Mouse (Mus musculus): ENCODE results near the gene Hsd17b6. TPM values are rescaled to one million over a fixed set of nuclear protein-coding genes. Genes with fewer than 3 reads are reported as not detected.

Hsd17b6 gene
- total RNA-seq, 2 experiments from 2014 or later = not detected

GRCm38 (mm10) chr10:128009735-128010134 is 2.3 kb upstream of the Hsd17b6 start:
- no peak for DNase-seq (ENCODE audit: extremely low spot score in 1 of 2, low spot score in 2 of 2)
- intact Hi-C loops (cut with DNase I) = loop anchor here (5.0 to 10.0 kb wide), 2 partner anchors 272 to 325 kb away; partner anchors contain the start of gene Zbtb39

DNA sequence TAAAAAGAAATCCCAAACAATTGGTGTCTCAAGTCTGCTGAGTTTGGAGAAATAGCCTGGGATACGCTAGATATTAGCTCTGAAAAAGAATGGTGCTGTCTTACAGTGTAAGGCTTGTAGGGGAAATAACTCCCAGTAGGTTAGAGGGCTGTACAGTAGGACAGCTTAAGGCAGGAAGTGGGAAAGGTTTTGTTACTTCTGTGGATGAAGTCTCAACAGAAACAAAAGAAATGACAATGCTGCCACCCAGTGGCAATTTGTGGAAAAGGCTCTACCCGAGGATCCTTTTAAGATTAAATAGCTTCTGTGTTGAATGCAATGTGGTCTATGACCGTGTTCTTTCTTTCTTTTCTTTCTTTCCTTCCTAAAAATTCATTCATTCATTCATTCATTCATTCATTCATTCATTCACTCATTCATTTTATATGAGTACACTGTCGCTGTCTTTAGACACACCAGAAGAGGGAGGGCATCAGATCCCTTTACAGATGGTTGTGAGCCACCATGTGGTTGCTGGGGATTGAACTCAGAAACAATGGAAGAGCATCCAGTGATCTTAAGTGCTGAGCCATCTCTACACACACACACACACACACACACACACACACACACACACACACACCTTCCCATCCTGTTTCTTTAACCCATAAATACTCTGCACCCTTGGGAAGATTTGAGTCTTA is 937 bp upstream of the Hsd17b6 start:
- intact Hi-C loops (cut with DNase I) = loop anchor here (5.0 to 10.0 kb wide), 2 partner anchors 271 to 324 kb away; partner anchors contain the start of gene Zbtb39
- DNase-seq (ENCODE audit: extremely low spot score in 1 of 2, low spot score in 2 of 2) = peak; percentile 67 to 81

DNA sequence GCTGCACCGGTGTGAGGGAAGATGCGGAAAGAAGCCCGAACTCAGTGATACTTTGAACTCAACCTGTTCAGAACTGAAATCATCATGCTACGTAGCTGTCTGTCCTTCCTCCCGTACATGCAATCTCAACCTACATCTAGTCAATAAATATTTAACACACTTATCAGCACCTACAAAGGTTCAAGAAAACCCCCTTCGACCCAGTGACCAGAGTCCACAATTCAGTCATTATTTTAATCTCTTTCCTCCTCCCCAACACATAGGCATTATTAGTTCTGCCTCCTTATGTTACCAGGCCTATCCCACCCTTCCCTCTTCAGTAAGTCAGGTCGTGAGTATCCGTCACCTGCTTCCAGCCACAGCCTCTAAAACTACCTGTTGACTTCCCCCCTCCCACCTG is 1.9 kb downstream of the Hsd17b6 start:
- no peak for DNase-seq (ENCODE audit: extremely low spot score in 1 of 2, low spot score in 2 of 2)
- intact Hi-C loops (cut with DNase I) = loop anchor here (5.0 to 10.0 kb wide), 2 partner anchors 268 to 321 kb away; partner anchors contain the start of gene Zbtb39

- intact Hi-C loops (cut with DNase I) = loop anchor here (5.0 to 10.0 kb wide), 2 partner anchors 268 to 320 kb away; partner anchors contain the start of gene Zbtb39
- DNase-seq (ENCODE audit: extremely low spot score in 1 of 2, low spot score in 2 of 2) = no peak
Observed at GRCm38 (mm10) chr10:128004918-128005317, 2.5 kb downstream of the Hsd17b6 start.

GRCm38 (mm10) chr10:128003281-128003801 is 4.1 kb downstream of the Hsd17b6 start:
- DNase-seq (ENCODE audit: extremely low spot score in 1 of 2, low spot score in 2 of 2) = no peak
- intact Hi-C loops (cut with DNase I) = loop anchor here (10.0 kb wide), 1 partner anchor 319 kb away; no protein-coding TSS in a partner anchor

- no peak for DNase-seq (ENCODE audit: extremely low spot score in 1 of 2, low spot score in 2 of 2)
- intact Hi-C loops (cut with DNase I) = no loop called here
Observed at GRCm38 (mm10) chr10:127998260-127998659, 9.2 kb downstream of the Hsd17b6 start.

GRCm38 (mm10) chr10:127996690-127997089 is 10.7 kb downstream of the Hsd17b6 start:
- DNase-seq (ENCODE audit: extremely low spot score in 1 of 2, low spot score in 2 of 2) = no peak
- intact Hi-C loops (cut with DNase I) = no loop called here

- intact Hi-C loops (cut with DNase I) = no loop called here
- peak in 1 of 2 experiments; percentile 3 for DNase-seq (ENCODE audit: extremely low spot score in 1 of 2, low spot score in 2 of 2)
Observed at GRCm38 (mm10) chr10:127985601-127986000, 21.8 kb downstream of the Hsd17b6 start.

DNA sequence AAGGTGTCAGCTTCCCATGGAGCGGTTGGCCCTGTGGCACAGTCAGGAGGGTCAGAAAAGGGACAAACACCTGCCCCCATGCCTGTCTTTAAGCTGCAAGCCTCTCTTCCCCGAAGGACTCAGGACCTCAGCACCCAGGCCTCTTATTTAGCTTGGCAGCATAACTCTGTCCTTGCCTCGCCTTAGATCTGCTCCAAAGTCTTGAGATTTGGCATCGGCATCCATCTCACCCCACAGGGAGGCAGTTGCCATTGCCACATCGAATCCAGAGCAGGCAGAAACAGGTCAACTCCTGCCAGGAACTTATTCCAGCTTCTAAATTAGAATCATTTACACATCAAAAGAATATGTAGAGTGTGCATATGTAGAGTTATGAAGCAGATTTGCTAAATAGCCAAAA is 22.8 kb downstream of the Hsd17b6 start:
- peak in 1 of 2 experiments; percentile 15 for DNase-seq (ENCODE audit: extremely low spot score in 1 of 2, low spot score in 2 of 2)
- intact Hi-C loops (cut with DNase I) = no loop called here

DNA sequence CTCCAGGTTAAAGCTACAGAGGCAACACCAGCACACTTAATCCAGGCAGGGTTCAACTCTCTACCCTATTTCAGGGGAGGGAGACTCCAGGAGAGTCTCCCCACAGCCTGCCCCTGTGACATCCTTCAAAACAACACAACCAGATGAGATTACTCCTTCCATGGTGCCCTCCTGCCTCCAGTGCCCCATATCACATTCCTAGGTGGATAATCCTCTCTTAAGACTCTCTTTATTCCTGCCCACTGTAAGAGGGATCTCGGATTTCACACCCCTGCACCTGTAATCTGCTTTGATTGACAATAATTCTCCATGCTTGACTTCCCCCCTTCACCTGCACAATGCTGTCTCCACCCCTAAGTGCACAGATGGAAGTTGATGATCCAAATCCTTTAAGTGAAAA is 31.9 kb downstream of the Hsd17b6 start:
- intact Hi-C loops (cut with DNase I) = no loop called here
- no peak for DNase-seq (ENCODE audit: extremely low spot score in 1 of 2, low spot score in 2 of 2)

GRCm38 (mm10) chr10:127974062-127974461 is 33.3 kb downstream of the Hsd17b6 start:
- intact Hi-C loops (cut with DNase I) = no loop called here
- no peak for DNase-seq (ENCODE audit: extremely low spot score in 1 of 2, low spot score in 2 of 2)

- no peak for DNase-seq (ENCODE audit: extremely low spot score in 1 of 2, low spot score in 2 of 2)
- intact Hi-C loops (cut with DNase I) = no loop called here
Observed at GRCm38 (mm10) chr10:127971135-127971534, 36.3 kb downstream of the Hsd17b6 start.

DNA sequence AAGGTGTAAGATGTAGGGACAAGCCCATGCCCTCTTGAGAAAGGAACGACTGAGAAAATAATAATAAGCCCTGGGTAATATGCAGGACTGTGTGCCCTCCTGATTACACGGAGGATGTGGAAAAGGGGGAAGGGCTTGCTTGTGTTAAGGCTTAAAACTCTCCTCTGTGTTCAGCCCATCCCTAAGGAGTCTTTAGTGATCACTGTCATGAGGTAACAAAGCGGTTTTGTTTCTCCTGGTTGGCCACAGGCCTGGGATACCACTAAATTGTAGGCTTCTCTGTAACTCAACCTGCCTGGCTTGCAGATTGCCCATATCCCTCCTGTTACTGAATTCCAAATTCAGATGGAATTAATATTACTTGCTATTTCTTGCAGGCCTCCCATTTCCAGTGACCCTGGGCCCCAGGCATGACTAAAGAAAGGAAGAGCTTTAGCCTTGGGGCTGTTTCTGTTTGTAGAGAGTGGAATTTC is 37.0 kb downstream of the Hsd17b6 start:
- intact Hi-C loops (cut with DNase I) = no loop called here
- DNase-seq (ENCODE audit: extremely low spot score in 1 of 2, low spot score in 2 of 2) = no peak

DNA sequence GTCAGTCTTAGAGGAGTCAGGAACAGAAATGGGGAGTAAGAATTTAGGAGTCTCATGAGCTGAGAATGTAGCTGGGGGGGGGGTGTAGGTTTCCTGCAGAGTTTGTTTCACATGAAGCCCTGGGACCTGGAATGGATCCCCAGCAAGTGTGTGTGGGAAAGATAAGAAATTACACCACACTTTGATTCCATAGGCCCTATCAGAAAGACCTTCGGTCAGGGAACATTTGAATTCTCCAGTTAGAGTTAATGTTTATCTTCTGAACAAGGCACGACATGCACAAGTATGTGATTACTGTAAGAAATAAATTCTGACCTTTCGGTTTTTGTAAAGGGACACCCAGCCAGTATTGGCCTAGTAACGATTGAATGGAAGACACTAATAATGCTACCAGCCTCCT is 37.6 kb downstream of the Hsd17b6 start:
- intact Hi-C loops (cut with DNase I) = no loop called here
- no peak for DNase-seq (ENCODE audit: extremely low spot score in 1 of 2, low spot score in 2 of 2)

DNA sequence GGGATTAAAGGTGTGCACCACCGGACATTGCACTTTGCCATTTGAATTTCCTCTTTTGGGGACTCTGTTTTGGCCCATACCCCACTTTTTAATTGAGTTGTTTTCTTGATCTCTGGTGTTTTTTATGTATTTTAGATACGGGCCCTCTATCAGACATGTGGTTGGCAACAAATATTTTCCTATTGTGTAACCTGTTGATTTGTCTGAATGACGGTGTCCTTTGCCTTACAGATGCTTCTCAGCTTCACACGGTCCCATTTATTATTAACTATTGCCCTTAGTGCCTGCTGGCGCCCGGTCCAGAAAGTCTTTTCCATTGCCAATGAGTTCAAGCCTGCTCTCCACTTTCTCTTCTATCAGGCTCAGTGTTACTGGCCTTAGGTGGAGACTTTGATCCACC is 40.9 kb downstream of the Hsd17b6 start:
- intact Hi-C loops (cut with DNase I) = no loop called here
- DNase-seq (ENCODE audit: extremely low spot score in 1 of 2, low spot score in 2 of 2) = no peak

DNA sequence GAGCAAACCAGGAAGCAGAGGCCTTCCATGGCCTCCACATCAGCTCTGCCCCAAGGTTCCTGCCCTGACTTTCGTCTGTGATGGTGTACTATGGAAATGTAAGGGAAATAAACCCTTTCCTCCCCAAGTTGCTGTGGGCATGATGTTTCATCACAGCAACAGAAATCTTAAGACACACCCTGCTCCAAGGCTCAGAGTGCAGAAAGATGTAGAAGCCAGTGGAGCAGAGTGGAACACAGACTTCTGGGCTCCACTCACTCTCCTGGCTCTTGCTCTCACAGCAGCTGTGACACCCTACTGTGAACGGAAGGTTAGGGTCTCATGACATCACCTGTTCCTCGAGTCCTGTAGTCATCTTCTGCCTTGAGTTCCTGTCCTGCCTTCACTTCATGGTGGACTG is 43.4 kb downstream of the Hsd17b6 start:
- intact Hi-C loops (cut with DNase I) = no loop called here
- no peak for DNase-seq (ENCODE audit: extremely low spot score in 1 of 2, low spot score in 2 of 2)

GRCm38 (mm10) chr10:127962451-127962850 is 45.0 kb downstream of the Hsd17b6 start:
- intact Hi-C loops (cut with DNase I) = no loop called here
- no peak for DNase-seq (ENCODE audit: extremely low spot score in 1 of 2, low spot score in 2 of 2)

- intact Hi-C loops (cut with DNase I) = no loop called here
- no peak for DNase-seq (ENCODE audit: extremely low spot score in 1 of 2, low spot score in 2 of 2)
Observed at GRCm38 (mm10) chr10:127959161-127959679, 48.2 kb downstream of the Hsd17b6 start.

GRCm38 (mm10) chr10:127956168-127956816 is 51.1 kb downstream of the Hsd17b6 start:
- peak; percentile 31 to 81 for DNase-seq (ENCODE audit: extremely low spot score in 1 of 2, low spot score in 2 of 2)
- intact Hi-C loops (cut with DNase I) = loop anchor here (2.0 kb wide), 1 partner anchor 51 kb away; the partner anchor contains the start of gene Hsd17b6
